Mouse (Mus musculus) induced T-regulatory cell, adult 2 months (primary cell): ENCODE results near the gene Cfap52.

Experiments
- DNase-seq: peaks from one replicate; pipeline ENCODE4 v3.0.0-alpha.2; 2012; ENCODE audit warnings: low read depth

Gene Cfap52

GRCm38 (mm10) chr11:67965242-67965883, at the start of gene Cfap52:
Cfap52 (minus strand) TSS chr11:67965651.
- peak; percentile 90 for DNase-seq

DNA sequence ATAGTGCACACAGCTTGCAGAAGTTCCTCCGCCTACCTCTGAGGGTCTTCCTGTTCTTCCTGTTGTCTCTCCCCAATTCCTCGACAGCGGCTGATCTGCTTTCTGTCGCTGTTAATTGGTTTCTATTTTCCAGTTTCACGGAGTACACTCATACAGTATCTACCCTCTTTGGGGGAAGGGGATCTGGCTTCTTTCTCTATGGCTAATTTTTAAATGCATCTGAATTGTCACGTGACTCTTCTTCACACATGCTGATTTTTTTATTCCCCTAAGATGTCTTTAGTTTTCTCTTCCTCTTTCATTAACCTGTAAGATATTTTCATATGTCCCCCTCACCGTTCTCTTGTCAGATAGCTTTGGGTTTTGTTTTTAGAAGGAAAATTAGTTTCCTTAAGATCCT, 46.8 kb upstream of the Cfap52 start:
- DNase-seq = no peak

- DNase-seq = no peak
Observed at GRCm38 (mm10) chr11:68009377-68009776, 43.9 kb upstream of the Cfap52 start.

- no peak for DNase-seq
Observed at GRCm38 (mm10) chr11:68007645-68008044, 42.2 kb upstream of the Cfap52 start.

GRCm38 (mm10) chr11:68006216-68006789, 40.9 kb upstream of the Cfap52 start:
- no peak for DNase-seq

DNA sequence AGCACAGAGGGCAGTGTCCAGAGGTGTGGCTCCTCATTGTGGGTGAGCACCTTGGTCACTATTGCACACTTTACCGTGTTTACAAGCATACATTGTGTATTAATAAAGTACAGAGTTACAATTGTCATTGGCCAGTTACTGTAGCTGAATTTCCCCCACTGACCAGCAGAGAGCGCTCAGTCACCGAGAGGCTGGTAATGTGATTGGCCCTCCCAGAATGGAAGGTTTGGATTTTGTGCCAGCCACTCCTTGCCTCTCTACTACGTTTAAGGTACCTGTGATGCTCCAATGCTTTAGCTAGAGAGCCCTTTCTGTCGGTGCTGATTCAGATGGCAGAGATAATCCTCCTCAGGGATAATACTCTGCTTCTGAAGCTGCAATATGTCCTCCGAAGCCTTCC, 38.7 kb upstream of the Cfap52 start:
- peak; percentile 62 for DNase-seq

- peak; percentile 11 for DNase-seq
Observed at GRCm38 (mm10) chr11:67999629-68000028, 34.2 kb upstream of the Cfap52 start.

DNA sequence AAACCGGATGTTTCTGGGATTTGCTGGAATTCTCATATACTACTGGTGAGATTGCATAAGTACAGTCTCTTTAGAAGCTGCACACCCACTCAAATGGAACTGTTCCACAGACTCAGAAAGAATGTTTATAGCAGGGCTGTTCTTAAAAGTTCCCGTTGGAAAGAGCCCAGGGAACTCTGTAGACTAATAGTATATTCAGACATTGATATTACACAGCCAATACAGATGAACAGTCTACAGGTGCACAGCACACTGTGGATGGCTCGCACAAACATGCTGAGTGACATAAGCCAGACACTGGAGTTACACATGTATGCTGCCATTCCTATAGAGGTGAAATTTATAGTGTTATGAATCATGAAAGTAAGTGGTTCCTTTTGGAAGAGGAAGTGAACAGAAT, 33.5 kb upstream of the Cfap52 start:
- DNase-seq = no peak

DNA sequence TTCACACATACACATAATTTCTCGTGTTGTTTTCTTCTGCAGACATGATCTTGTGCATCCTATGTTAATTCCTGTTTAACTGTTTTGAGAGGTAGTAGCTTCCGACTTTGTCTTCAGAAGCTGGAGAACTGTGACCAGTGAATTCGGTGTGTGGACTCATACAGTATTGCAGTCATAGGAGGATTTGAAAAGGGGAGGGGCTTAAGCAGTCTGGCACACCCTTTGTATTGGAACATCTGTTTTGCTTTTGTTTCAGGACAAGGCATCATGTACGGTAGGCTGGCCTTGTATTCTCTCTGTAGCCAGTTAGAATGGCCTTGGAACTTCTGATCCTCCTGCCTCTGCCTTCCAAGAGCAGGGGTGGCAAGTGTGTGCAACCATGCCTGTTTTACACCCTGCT, 30.5 kb upstream of the Cfap52 start:
- no peak for DNase-seq

- no peak for DNase-seq
Observed at GRCm38 (mm10) chr11:67991240-67991639, 25.8 kb upstream of the Cfap52 start.

DNA sequence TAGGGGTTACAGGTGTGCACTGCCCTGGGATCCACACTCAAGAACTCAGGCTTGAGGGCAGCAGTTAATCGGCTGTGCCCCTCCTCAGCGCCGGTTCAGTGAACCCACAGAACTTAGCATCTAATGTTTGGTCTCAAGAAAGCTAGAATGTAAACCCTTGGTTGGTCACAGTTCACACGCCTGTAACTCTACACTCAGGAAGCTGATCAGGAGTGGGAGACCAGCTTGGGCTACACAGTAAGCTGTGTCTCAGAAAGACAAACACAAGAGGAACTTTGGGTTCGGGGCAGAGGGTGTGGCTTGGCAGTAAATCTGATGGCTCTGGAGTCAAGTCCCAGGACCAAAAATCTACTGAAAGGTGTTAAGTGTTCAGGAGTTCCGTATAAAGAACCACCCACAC, 18.1 kb upstream of the Cfap52 start:
- DNase-seq = no peak

DNA sequence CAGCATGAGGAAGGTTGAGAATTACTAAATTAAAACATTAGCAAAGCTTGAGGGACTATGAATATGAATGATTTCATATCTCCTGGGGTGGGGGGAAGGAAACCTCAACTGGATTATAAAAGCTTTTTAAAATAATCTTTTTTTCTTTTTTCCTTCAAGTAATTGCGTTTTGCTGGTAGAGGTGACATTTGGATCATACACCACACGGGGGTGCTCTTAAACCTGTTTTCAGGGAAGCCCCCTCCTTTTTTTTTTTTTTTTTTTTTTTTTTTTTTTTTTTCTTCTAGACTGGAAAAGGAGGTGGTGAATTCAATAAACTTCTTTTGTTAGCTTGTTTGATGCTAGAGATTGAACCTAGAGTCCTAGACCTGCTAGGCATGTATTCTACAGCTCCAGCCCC, 9.8 kb upstream of the Cfap52 start:
- peak; percentile 69 for DNase-seq

DNA sequence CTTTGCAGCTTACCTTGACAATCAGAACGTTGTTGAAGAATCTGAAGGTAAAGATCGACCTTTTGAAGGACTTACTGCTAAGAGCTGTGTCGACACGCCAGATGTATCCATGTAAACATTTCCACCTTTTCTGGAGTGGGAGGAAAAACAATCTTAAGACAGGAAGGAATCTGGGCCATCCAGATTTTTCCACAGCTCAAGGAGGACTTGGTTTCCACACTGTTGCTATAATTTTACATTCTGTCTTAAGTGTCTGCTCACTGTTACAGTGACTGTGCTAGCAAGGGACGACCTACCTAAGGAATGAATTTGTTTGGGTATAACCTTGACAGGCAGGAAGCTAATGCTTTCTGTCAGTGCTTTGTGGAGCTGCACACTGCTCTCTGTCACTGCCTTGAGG, 7.8 kb upstream of the Cfap52 start:
- no peak for DNase-seq

- DNase-seq = no peak
Observed at GRCm38 (mm10) chr11:67972606-67973005, 7.2 kb upstream of the Cfap52 start.

- no peak for DNase-seq
Observed at GRCm38 (mm10) chr11:67967831-67968230, 2.4 kb upstream of the Cfap52 start.

GRCm38 (mm10) chr11:67965905-67966878, 741 bp upstream of the Cfap52 start, which contains the start of gene Stx8:
Stx8 (plus strand) TSS chr11:67966193.
- peak; percentile 93 for DNase-seq

DNA sequence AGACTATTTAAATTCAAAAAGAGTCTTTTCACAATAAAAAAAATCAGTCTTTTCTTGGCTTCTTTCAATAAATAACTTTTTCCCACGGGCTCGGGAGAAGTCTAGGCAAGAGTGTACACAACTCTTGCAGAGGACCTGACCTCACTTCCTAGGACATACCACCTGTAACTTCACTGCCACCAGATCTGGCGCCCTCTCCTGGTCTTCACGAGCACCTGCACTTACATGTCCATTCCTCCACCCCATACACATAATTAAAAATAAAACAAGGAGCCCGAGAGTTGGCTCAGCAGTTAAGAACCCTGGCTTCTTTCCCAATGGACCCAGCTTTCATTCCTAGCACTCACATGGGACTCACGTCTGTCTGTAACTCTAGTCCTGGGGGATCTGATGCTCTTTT, 1.3 kb downstream of the Cfap52 start:
- peak; percentile 71 for DNase-seq

- no peak for DNase-seq
Observed at GRCm38 (mm10) chr11:67954413-67954812, 11.0 kb downstream of the Cfap52 start.

GRCm38 (mm10) chr11:67953604-67954003, 11.8 kb downstream of the Cfap52 start:
- DNase-seq = no peak

- DNase-seq = no peak
Observed at GRCm38 (mm10) chr11:67949475-67949874, 16.0 kb downstream of the Cfap52 start.

DNA sequence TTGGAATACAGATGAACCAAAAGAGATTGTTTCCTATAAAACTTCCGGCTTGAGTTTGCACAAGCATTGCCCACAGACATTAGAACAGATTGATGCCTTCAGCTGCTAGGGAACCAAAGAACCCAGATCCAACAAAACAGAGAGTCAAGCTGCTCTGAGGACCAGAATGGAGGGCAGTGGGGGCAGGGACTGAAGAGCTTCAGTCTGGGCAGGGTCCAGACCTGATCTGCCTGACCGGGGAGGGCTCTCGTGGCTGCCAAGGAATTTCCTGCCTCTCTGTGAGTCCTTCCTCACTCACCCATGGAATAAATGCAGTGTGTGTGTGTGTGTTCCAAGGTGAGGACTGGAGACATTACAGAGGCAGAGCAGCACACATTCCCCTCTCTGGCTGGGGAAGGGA, 17.2 kb downstream of the Cfap52 start:
- DNase-seq = no peak

DNA sequence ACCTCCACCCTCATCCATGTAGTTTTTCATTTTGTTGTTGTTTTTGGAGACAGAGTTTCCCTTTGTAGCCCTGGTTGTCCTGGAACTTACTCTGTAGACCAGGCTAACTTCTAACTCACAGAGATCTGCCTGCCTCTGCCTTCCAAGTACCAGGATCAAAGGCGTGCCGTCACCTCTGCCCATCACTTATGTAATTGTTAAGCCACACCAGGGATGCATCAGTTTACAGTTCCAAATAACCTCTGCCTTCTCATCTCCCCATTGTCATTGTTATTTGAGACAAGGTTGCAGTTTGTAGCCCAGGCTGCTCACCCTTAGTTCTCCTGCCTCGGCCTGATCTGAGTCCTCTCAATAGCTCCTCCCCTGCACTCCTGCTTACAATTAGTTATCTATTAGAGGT, 33.3 kb downstream of the Cfap52 start:
- DNase-seq = no peak
